Mouse (Mus musculus) embryonic facial prominence, embryonic 12.5 days (tissue): ENCODE data around the gene Lrrc1. TPM values are rescaled to one million over a fixed set of nuclear protein-coding genes. Genes with fewer than 3 reads are reported as not detected.

Source experiments
- ATAC-seq: fragments of 200-750 bp; cut with Nextera tagmentation; 2 replicates; pipeline ENCODE4 v1.8.0; 2017; ENCODE audit not compliant: insufficient number of reproducible peaks, insufficient read depth, low FRiP score, low TSS enrichment
- H3K27ac ChIP-seq: fragments of 300-500 bp; sonication (generic); 2 replicates; pipeline ENCODE4 v1.5.1; 2016; ENCODE audit warnings: mild to moderate bottlenecking
- H3K27me3 ChIP-seq: fragments of 300-500 bp; sonication (generic); 2 replicates; pipeline ENCODE4 v1.6.1; 2016; ENCODE audit warnings: mild to moderate bottlenecking, moderate library complexity
- H3K36me3 ChIP-seq: fragments of 300-500 bp; sonication (generic); 2 replicates; pipeline ENCODE4 v1.6.1; 2016; ENCODE audit warnings: mild to moderate bottlenecking
- H3K4me1 ChIP-seq: fragments of 300-500 bp; sonication (generic); 2 replicates; pipeline ENCODE4 v1.6.1; 2016
- H3K4me2 ChIP-seq: fragments of 300-500 bp; sonication (generic); replicated peaks from 2 replicates; pipeline ENCODE4 v1.6.1; 2016; ENCODE audit warnings: mild to moderate bottlenecking, moderate library complexity
- H3K4me3 ChIP-seq: fragments of 300-500 bp; sonication (generic); 2 replicates; pipeline ENCODE4 v1.5.1; 2016; ENCODE audit warnings: mild to moderate bottlenecking
- H3K9ac ChIP-seq: fragments of 300-500 bp; sonication (generic); 2 replicates; pipeline ENCODE4 v1.6.1; 2016; ENCODE audit warnings: mild to moderate bottlenecking, moderate library complexity
- H3K9me3 ChIP-seq: fragments of 300-500 bp; sonication (generic); 2 replicates; pipeline ENCODE4 v1.6.1; 2016; ENCODE audit warnings: mild to moderate bottlenecking, moderate library complexity
- WGBS: fragments of 180-500 bp; shearing (Covaris S2); methylation state at CpG from one replicate; pipeline ENCODE4 v1.1.7; 2016; 5-methylcytosine and 5-hydroxymethylcytosine counted together
- polyA plus RNA-seq: library from polyadenylated mRNA; unstranded; fragments of >200 nt; fragmentation: Nextera tagmentation; extraction: Ambion mirVana; gene quantifications from 2 replicates; pipeline ENCODE4 v1.2.1, GENCODE M21; 2016

Lrrc1 gene
- polyA plus RNA-seq, 1 experiment from 2014 or later, result 15.2 TPM

- Histone ChIP-seq H3K4me3 (no peak overlapping the region), H3K9ac (no peak overlapping the region), H3K9me3 (no peaks in the 10 kb centered on the region), H3K36me3 (no peaks in the 10 kb centered on the region), H3K4me1 (no peaks in the 10 kb centered on the region), H3K4me2 (no peak overlapping the region), H3K27ac (no peak overlapping the region), H3K27me3 (no peaks in the 10 kb centered on the region)
- no peak for ATAC-seq
- WGBS, result 84% methylated on average over 4 of the region's 4 CpGs
These were observed 27.2 kb upstream of the Lrrc1 start for GRCm38 (mm10) chr9:77571851-77572250.

GRCm38 (mm10) chr9:77568789-77569506 is 24.3 kb upstream of the Lrrc1 start:
- Histone ChIP-seq H3K27me3 (no peaks in the 10 kb centered on the region), H3K4me1 (no peaks in the 10 kb centered on the region), H3K9ac (no peak overlapping the region), H3K36me3 (no peaks in the 10 kb centered on the region), H3K27ac (no peak overlapping the region), H3K9me3 (no peaks in the 10 kb centered on the region), H3K4me2 (no peak overlapping the region), H3K4me3 (no peak overlapping the region)
- no peak for ATAC-seq
- WGBS, result 46% methylated on average over 13 of the region's 13 CpGs

DNA sequence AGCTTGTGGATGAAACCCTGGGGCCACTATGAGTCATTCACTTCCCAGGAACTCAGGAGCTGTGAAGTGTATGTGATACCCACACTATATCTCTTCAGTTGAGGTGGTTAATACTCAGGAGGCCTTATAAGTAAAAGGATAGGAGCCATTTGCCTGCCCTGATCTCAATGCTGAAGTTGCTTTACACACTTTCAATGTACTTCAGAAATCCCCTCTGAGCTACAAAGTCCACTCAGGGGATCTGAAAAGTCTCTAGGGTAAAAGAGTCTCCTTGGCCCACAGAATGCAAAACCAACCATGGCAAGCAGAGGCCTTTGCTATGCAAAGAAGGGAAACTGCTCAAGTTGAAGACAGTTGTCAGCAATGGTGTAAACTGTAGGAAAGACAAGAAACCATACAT is 17.2 kb upstream of the Lrrc1 start:
- no peak for ATAC-seq
- Histone ChIP-seq H3K36me3 (no peaks in the 10 kb centered on the region), H3K4me2 (no peak overlapping the region), H3K4me1 (no peaks in the 10 kb centered on the region), H3K27me3 (no peaks in the 10 kb centered on the region), H3K27ac (no peak overlapping the region), H3K9ac (no peak overlapping the region), H3K9me3 (peaks cover 5% of the 10 kb centered on the region; the same call in 1 of the 2 replicates), H3K4me3 (no peak overlapping the region)

- Histone ChIP-seq H3K4me3 (no peak overlapping the region), H3K9me3 (peaks cover 2% of the 10 kb centered on the region; the same call in 1 of the 2 replicates), H3K4me1 (no peaks in the 10 kb centered on the region), H3K4me2 (no peak overlapping the region), H3K27me3 (no peaks in the 10 kb centered on the region), H3K27ac (no peak overlapping the region), H3K9ac (no peak overlapping the region), H3K36me3 (no peaks in the 10 kb centered on the region)
- 73% methylated on average over 3 of the region's 3 CpGs for WGBS
- no peak for ATAC-seq
These were observed 13.3 kb upstream of the Lrrc1 start for GRCm38 (mm10) chr9:77557963-77558362.

DNA sequence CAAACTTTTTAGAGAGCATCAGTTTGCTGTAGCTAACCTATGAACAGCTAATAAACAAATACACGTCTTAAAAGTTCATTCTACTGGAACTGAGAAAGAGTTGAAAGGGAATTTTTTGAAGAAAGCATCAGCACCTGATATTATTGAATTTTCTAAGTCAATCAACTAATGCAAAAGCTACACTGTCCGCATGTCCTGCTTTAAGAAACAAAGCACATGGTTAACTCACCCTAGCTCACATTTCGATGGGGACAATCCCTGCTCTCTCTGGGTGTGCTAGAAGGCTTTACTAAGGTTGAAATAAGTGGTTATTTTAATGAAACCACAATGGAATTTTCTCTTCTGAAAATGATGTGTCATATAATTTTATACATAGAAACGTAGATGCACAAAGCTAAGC is 12.5 kb upstream of the Lrrc1 start:
- no peaks in the 10 kb centered on the region for H3K36me3 ChIP-seq
- WGBS, result 78% methylated on average over 4 of the region's 4 CpGs
- H3K27ac ChIP-seq, result no peak overlapping the region
- no peak overlapping the region for H3K4me3 ChIP-seq
- H3K4me1 ChIP-seq, result no peaks in the 10 kb centered on the region
- no peaks in the 10 kb centered on the region for H3K27me3 ChIP-seq
- no peak overlapping the region for H3K9ac ChIP-seq
- no peak overlapping the region for H3K4me2 ChIP-seq
- no peaks in the 10 kb centered on the region; the same call in 1 of the 2 replicates for H3K9me3 ChIP-seq
- ATAC-seq, result no peak

DNA sequence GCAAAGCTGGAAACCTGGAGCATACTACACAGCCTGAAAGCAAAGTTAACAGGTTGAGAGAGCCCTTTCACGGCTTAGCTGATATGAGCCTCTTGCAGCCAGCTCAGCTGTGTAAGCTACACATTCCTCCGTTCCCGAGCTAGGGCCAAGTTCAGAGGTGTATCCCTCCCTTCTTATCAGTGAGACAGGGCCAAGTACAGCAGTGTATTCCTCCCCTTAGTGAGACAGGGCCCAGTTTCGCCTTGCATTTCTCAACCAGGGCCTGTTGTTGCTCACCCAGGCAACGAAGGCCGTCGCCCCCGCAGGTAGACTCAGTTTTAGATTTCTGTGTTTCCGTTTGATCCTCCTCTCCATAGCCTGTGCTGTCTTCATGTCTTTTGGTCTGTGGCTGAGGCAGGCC is 11.8 kb upstream of the Lrrc1 start:
- no peaks in the 10 kb centered on the region for H3K4me1 ChIP-seq
- no peak overlapping the region for H3K27ac ChIP-seq
- ATAC-seq, result no peak
- no peak overlapping the region for H3K4me2 ChIP-seq
- H3K9ac ChIP-seq, result no peak overlapping the region
- 91% methylated on average over 9 of the region's 9 CpGs for WGBS
- H3K36me3 ChIP-seq, result no peaks in the 10 kb centered on the region
- no peaks in the 10 kb centered on the region for H3K27me3 ChIP-seq
- H3K4me3 ChIP-seq, result no peak overlapping the region
- no peaks in the 10 kb centered on the region for H3K9me3 ChIP-seq

DNA sequence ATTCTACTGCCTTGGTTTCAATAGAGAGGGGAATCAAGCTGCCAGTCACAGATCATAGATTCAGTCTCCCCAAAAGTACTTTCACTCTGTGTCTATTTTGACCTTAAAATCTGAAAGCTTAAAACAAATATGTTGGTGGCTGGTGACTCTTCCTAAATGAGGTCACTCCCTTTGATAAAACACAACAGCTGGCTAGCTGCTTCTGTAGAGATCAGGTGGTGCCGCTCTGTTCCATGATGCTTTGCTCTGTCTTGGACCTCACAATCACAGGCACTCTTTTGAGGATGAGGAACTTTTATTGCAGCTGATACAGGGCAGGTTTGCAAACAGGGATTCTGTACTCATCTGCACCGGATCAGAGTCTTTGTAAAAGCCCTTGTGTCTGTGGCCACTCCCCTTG is 8.8 kb upstream of the Lrrc1 start:
- Histone ChIP-seq H3K4me3 (no peak overlapping the region), H3K27ac (no peak overlapping the region), H3K36me3 (no peaks in the 10 kb centered on the region), H3K4me2 (no peak overlapping the region), H3K9ac (no peak overlapping the region), H3K4me1 (no peaks in the 10 kb centered on the region), H3K9me3 (no peaks in the 10 kb centered on the region), H3K27me3 (no peaks in the 10 kb centered on the region)
- WGBS, result 75% methylated on average over 2 of the region's 2 CpGs
- ATAC-seq, result no peak

DNA sequence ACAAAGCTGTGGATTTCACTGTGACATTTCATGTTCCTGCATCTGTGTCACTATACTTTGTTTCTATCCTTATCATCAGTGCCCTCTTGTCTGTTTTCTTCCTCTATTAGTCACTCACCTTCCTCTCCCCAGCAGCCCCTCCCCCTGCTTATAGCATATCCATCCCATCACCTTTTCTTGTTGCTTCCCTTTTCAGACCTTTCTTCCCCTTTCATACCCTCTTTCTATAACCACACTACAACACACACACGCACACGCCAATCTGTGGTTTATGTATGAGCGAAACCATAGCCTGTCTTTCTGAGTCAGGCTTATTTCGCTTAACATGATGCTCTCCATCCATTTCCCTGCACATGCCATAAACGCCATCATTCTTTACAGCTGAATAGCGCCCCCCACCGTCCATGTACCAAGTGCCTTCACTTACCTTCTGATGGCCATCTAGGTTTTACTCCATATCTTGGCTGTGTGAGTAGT is 6.4 kb upstream of the Lrrc1 start:
- no peaks in the 10 kb centered on the region for H3K4me1 ChIP-seq
- H3K9ac ChIP-seq, result no peak overlapping the region
- no peak overlapping the region for H3K4me2 ChIP-seq
- no peaks in the 10 kb centered on the region for H3K27me3 ChIP-seq
- H3K36me3 ChIP-seq, result no peaks in the 10 kb centered on the region
- 72% methylated on average over 7 of the region's 7 CpGs for WGBS
- H3K27ac ChIP-seq, result no peak overlapping the region
- H3K9me3 ChIP-seq, result no peaks in the 10 kb centered on the region
- no peak overlapping the region for H3K4me3 ChIP-seq
- no peak for ATAC-seq

- H3K4me2 ChIP-seq, result peak overlapping the region; percentile 95
- H3K36me3 ChIP-seq, result no peaks in the 10 kb centered on the region
These were observed 1.3 kb upstream of the Lrrc1 start for GRCm38 (mm10) chr9:77546010-77546409.

GRCm38 (mm10) chr9:77545068-77545421 is 375 bp upstream of the Lrrc1 start:
- no peaks in the 10 kb centered on the region for H3K27me3 ChIP-seq
- peak overlapping the region; percentile 83 for H3K27ac ChIP-seq
- H3K4me1 ChIP-seq, result 0 out of 2 replicates have a peak, but pooled peaks cover 5% of the 10 kb centered on the region
- peak overlapping the region; percentile 95 for H3K4me2 ChIP-seq
- H3K36me3 ChIP-seq, result no peaks in the 10 kb centered on the region
- H3K9ac ChIP-seq, result peak overlapping the region; percentile 79
- peak overlapping the region; percentile 75 for H3K4me3 ChIP-seq
- ATAC-seq, result 0 out of 2 replicates have a peak, but pooled peaks have one; percentile 26
- no peaks in the 10 kb centered on the region for H3K9me3 ChIP-seq
- WGBS, result under 1% methylated on average over 17 of the region's 17 CpGs

More at GRCm38 (mm10) chr9:77546010-77546409, 1.3 kb upstream of the Lrrc1 start:
- Histone ChIP-seq H3K27ac (no peak overlapping the region), H3K9me3 (no peaks in the 10 kb centered on the region), H3K9ac (no peak overlapping the region), H3K27me3 (no peaks in the 10 kb centered on the region), H3K4me3 (0 out of 2 replicates have a peak overlapping the region, but pooled peaks have one; percentile 75), H3K4me1 (0 out of 2 replicates have a peak, but pooled peaks cover 5% of the 10 kb centered on the region)
- WGBS, result 47% methylated on average over 3 of the region's 3 CpGs
- no peak for ATAC-seq

- peak; percentile 49; the same call in 1 of the 2 replicates for ATAC-seq
- no peaks in the 10 kb centered on the region for H3K27me3 ChIP-seq
- H3K27ac ChIP-seq, result peak overlapping the region; percentile 83; the same call in 1 of the 2 replicates
- no peaks in the 10 kb centered on the region for H3K36me3 ChIP-seq
- 0 out of 2 replicates have a peak, but pooled peaks cover 5% of the 10 kb centered on the region for H3K4me1 ChIP-seq
- peak overlapping the region; percentile 95 for H3K4me2 ChIP-seq
- H3K9me3 ChIP-seq, result no peaks in the 10 kb centered on the region
- peak overlapping the region; percentile 79 for H3K9ac ChIP-seq
- 1% methylated on average over 40 of the region's 40 CpGs for WGBS
- H3K4me3 ChIP-seq, result peak overlapping the region; percentile 75
These were observed 1.0 kb downstream of the Lrrc1 start for GRCm38 (mm10) chr9:77543351-77544321.
